Mouse (Mus musculus) embryonic fibroblast, embryonic 13.5 days (primary cell): ENCODE data around the gene I830077J02Rik. TPM values are rescaled to one million over a fixed set of nuclear protein-coding genes. Genes with fewer than 3 reads are reported as not detected.
"Not testable (repeated sequence)": the region's sequence is repeated elsewhere in the genome, so short reads cannot be mapped to it uniquely, and the experiment has no call there.

ENCODE experiments used
- H3K27ac ChIP-seq: 2 replicates; pipeline ENCODE4 v1.5.1; 2012; ENCODE audit warnings: low read length, control low read depth, inconsistent platforms; ENCODE audit not compliant: insufficient read depth
- H3K4me1 ChIP-seq: 2 replicates; pipeline ENCODE4 v1.6.1; 2011; ENCODE audit warnings: low read length; ENCODE audit not compliant: control insufficient read depth, insufficient read depth
- H3K4me3 ChIP-seq: 2 replicates; pipeline ENCODE4 v1.5.1; 2011; ENCODE audit warnings: mild to moderate bottlenecking, control low read depth, low read length; ENCODE audit not compliant: insufficient read depth
- CTCF ChIP-seq: IDR thresholded peaks from 2 replicates; pipeline ENCODE4 v1.5.1; 2011; ENCODE audit warnings: mild to moderate bottlenecking, control low read depth, low read length, moderate library complexity, borderline replicate concordance; ENCODE audit not compliant: insufficient read depth
- POLR2A ChIP-seq: IDR thresholded peaks from 2 replicates; pipeline ENCODE4 v1.6.1; 2011; ENCODE audit warnings: low read depth, mild to moderate bottlenecking, control low read depth, low read length, moderate library complexity
- polyA plus RNA-seq: library from polyadenylated mRNA; stranded (reverse); fragments of >200 nt; gene quantifications from 2 replicates; pipeline ENCODE4 v1.2.4, GENCODE M21; 2011; ENCODE audit warnings: low read depth; ENCODE audit not compliant: missing spikeins, insufficient read length

I830077J02Rik gene
- polyA plus RNA-seq, 1 experiment, result not detected

GRCm38 (mm10) chr3:105921959-105922358 lies 10.5 kb downstream of the I830077J02Rik start:
- H3K27ac ChIP-seq, result no peak overlapping the region
- TF ChIP-seq POLR2A (no peak), CTCF (no peak)
- H3K4me1 ChIP-seq, result no peaks in the 10 kb centered on the region
- H3K4me3 ChIP-seq, result no peak overlapping the region

GRCm38 (mm10) chr3:105920743-105921142 lies 11.7 kb downstream of the I830077J02Rik start:
- not testable (repeated sequence) for H3K4me3 ChIP-seq, H3K27ac ChIP-seq, H3K4me1 ChIP-seq

GRCm38 (mm10) chr3:105918355-105918745 lies 14.1 kb downstream of the I830077J02Rik start:
- H3K4me1 ChIP-seq, result no peaks in the 10 kb centered on the region
- no peak for TF ChIP-seq POLR2A
- TF ChIP-seq CTCF, result no peak
- H3K27ac ChIP-seq, result no peak overlapping the region
- H3K4me3 ChIP-seq, result no peak overlapping the region

GRCm38 (mm10) chr3:105917656-105918354 lies 14.7 kb downstream of the I830077J02Rik start:
- Histone ChIP-seq H3K27ac (no peak overlapping the region), H3K4me1 (no peaks in the 10 kb centered on the region), H3K4me3 (no peak overlapping the region)
- TF ChIP-seq CTCF (no peak), POLR2A (no peak)

- H3K4me1 ChIP-seq, H3K4me3 ChIP-seq, H3K27ac ChIP-seq: not testable (repeated sequence)
Measured at GRCm38 (mm10) chr3:105916455-105916854, 16.0 kb downstream of the I830077J02Rik start.

DNA sequence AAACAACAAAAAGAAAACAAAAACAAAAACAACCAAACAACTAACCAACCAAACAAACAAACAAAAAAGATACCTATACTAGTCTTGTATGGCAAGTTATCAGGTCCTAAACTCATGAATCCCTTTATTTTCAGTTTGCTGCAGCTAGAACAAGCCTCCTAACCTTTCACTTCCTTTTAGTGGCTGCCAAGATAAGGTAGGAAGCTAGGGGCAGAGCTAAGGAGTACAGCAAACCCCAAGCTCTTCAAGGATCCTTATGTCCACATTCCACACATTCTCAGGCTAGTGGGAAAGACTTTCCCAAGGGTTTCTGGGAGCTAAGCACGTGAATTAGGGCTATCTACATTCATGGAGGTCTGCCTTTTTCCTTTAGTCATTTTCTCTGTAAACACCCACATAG lies 17.2 kb downstream of the I830077J02Rik start:
- no peaks in the 10 kb centered on the region for H3K4me1 ChIP-seq
- no peak for TF ChIP-seq POLR2A
- no peak for TF ChIP-seq CTCF
- no peak overlapping the region for H3K27ac ChIP-seq
- H3K4me3 ChIP-seq, result no peak overlapping the region

DNA sequence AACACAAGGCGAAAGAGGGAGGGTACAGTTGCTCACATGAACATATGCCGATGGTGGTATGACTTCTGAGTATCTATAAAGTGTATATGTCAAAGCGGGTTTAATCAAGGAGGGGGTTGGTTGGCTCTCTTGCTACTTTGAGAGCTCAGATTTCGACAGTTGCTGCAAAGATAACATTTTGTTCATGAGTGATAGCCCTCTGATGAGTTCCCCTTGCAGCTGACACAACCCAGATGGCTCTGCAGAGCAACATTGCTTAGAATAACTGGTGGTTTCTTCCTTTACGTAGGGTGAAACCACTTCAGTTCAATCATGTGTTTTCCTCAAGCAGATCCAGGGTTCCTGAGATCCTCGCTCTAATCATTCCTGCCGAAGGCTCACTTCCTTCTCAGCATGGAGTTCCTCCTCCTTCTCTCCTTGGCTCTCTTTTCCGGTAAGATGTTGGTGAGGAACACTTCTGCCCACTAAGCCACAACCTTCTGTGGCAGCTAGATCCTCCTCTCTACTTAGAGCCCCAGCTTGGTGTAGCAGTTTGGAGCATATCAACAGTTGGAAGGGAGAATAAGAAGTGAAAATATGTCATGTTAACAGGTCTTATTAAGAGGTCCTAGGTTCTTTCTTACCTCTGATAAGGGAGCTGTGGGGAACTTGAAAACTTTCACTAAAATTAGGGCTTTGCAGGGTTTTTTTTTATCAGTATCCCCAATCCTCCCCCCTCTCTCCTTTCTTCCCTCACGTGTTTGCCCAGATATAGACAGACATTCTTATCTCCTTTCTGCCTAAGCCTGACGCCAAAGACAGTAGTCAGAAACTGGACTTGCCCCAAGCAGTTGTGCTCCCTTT lies 18.4 kb downstream of the I830077J02Rik start:
- no peak for TF ChIP-seq POLR2A
- TF ChIP-seq CTCF, result no peak
- Histone ChIP-seq H3K4me1 (no peaks in the 10 kb centered on the region), H3K27ac (no peak overlapping the region), H3K4me3 (no peak overlapping the region)

- no peaks in the 10 kb centered on the region for H3K4me1 ChIP-seq
- no peak overlapping the region for H3K27ac ChIP-seq
- no peak overlapping the region for H3K4me3 ChIP-seq
- TF ChIP-seq CTCF (no peak), POLR2A (no peak)
Measured at GRCm38 (mm10) chr3:105912097-105912880, 20.2 kb downstream of the I830077J02Rik start.

DNA sequence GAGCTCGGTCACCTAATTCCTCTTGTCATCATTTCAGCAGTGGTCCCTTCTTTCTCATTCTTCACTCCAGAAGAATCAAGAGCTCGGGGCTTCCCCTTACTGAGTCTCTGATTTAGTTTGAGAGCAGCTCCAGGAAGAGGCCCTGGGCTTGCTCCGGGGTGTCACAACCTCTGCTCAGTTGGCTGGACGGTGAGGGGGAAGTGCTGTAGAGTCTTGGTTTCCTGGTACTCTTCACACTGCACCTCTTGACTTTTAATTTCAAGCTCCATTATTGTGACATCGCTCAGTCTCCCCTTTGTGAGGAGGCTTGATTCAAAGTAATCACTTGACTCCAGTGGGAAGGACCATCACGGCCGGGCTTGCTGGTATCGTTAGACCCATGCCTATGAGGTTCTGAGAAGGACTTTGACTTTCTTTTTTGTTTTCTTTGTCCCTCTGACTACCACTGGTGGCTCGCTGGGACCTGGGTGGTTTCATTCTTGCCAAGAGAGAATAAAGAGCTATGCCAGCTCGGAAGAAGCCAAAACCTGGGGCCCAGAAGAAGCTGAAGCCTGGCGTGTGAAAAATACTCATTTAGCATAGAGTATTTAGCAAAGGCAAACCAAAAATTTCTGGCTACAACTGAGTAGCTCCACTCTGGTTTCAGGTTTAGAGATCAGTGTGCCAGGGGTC lies 21.8 kb downstream of the I830077J02Rik start:
- no peak for TF ChIP-seq POLR2A
- no peak for TF ChIP-seq CTCF
- Histone ChIP-seq H3K27ac (no peak overlapping the region), H3K4me1 (no peaks in the 10 kb centered on the region), H3K4me3 (no peak overlapping the region)

DNA sequence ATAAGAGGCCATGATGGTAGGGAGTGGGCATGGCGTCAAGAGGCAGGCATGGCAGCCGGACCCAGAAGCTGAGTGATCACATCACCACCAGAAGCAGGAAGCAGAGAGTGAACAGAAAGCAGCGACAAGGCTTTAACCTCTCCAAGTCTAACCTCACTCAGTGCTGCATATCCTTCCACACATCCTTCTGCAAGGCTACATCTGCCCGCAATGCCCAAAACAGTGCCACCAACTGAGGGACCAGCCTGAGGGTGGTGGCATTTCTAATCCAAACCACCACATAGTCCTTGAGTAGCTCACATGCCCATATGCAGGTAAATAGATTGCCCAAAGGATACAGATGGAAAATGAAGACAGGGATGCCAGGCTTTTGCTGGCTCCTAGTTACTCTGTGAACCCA lies 23.5 kb downstream of the I830077J02Rik start:
- Histone ChIP-seq H3K4me3 (no peak overlapping the region), H3K4me1 (no peaks in the 10 kb centered on the region), H3K27ac (no peak overlapping the region)
- TF ChIP-seq POLR2A (no peak), CTCF (no peak)
